Mouse (Mus musculus) hindbrain, embryonic 15.5 days (tissue): ENCODE measurements at regions not wholly inside any gene's neighbourhood (a gene's known extent, or its start where the extent isn't known, plus 50 kb on each side); places are given as distances from the start of the nearest gene placed in this dataset.

ENCODE experiments used
- ATAC-seq: fragments of 200-750 bp; cut with Nextera tagmentation; 2 replicates; pipeline ENCODE4 v1.8.0; 2017; ENCODE audit warnings: low read depth, moderate number of reproducible peaks, moderate TSS enrichment; ENCODE audit not compliant: low FRiP score
- H3K27ac ChIP-seq: fragments of 300-500 bp; sonication (generic); replicated peaks from 2 replicates; pipeline ENCODE4 v1.5.1; 2015; ENCODE audit warnings: mild to moderate bottlenecking, inconsistent platforms
- H3K27me3 ChIP-seq: fragments of 300-500 bp; sonication (generic); 2 replicates; pipeline ENCODE4 v1.6.1; 2015; ENCODE audit warnings: control low read depth, inconsistent platforms
- H3K36me3 ChIP-seq: fragments of 300-500 bp; sonication (generic); 2 replicates; pipeline ENCODE4 v1.6.1; 2015; ENCODE audit warnings: control low read depth, inconsistent platforms
- H3K4me1 ChIP-seq: fragments of 300-500 bp; sonication (generic); replicated peaks from 2 replicates; pipeline ENCODE4 v1.6.1; 2015; ENCODE audit warnings: control low read depth, inconsistent platforms
- H3K4me2 ChIP-seq: fragments of 300-500 bp; sonication (generic); 2 replicates; pipeline ENCODE4 v1.6.1; 2015; ENCODE audit warnings: moderate library complexity, mild to moderate bottlenecking, inconsistent platforms
- H3K4me3 ChIP-seq: fragments of 300-500 bp; sonication (generic); 2 replicates; pipeline ENCODE4 v1.5.1; 2015; ENCODE audit warnings: mild to moderate bottlenecking, inconsistent platforms
- H3K9ac ChIP-seq: fragments of 300-500 bp; sonication (generic); 2 replicates; pipeline ENCODE4 v1.6.1; 2015; ENCODE audit warnings: inconsistent platforms
- H3K9me3 ChIP-seq: fragments of 300-500 bp; sonication (generic); 2 replicates; pipeline ENCODE4 v1.6.1; 2016; ENCODE audit warnings: control low read depth, inconsistent platforms
- WGBS: fragments of 180-500 bp; shearing (Covaris S2); methylation state at CpG from one replicate; pipeline ENCODE4 v1.1.7; 2015; 5-methylcytosine and 5-hydroxymethylcytosine counted together

DNA sequence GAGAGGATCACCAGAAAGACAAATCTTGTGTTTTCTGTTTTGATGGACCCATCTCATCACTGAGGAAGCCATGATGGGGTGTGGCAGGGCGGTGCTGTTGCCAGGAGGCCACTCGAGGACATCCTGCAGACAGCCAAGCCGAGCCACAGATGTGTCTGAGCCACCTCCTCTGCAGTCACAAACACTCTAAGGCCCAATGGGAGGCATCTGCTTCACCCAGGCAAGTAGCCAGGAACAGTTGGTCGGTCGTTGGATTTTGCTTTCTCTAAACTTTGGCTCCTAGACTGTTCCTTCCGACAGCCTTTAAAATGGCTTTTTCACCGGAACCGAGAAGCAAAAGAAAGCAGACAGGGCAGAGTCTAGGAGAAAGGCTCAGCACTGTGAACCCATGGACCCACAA, 90.5 kb downstream of the Gas1 start:
- no peaks in the 10 kb centered on the region for H3K36me3 ChIP-seq
- no peak overlapping the region for H3K4me3 ChIP-seq
- H3K4me1 ChIP-seq = peaks cover 9% of the 10 kb centered on the region
- ATAC-seq = no peak
- H3K27me3 ChIP-seq = no peaks in the 10 kb centered on the region
- WGBS = 69% methylated on average over 8 of the region's 8 CpGs
- H3K9me3 ChIP-seq = no peaks in the 10 kb centered on the region
- H3K9ac ChIP-seq = no peak overlapping the region
- no peak overlapping the region for H3K27ac ChIP-seq
- H3K4me2 ChIP-seq = no peak overlapping the region

DNA sequence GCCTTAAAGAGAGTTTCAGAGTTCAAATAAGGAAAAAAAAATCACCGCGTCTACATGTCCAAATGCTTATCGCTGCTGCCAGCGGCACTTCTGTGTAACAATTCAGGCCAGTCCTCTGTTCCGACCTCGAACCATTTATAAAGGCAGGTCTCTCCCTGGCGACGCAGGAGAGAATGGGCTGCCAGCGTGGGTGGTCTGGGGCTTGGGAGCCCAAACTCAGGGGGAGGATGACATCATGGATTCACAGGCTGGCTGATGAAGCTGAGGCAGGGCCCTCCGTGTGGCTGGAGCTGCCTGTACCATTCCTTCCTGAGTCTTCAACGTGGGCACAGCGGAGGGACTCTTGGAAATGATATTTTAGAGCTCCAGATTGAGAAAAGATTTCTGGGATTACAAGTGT, 92.2 kb downstream of the Gas1 start:
- Histone ChIP-seq H3K27ac (no peak overlapping the region), H3K36me3 (no peaks in the 10 kb centered on the region), H3K9ac (no peak overlapping the region), H3K4me1 (peaks cover 9% of the 10 kb centered on the region), H3K9me3 (no peaks in the 10 kb centered on the region), H3K4me3 (no peak overlapping the region), H3K4me2 (peak overlapping the region; percentile 40), H3K27me3 (no peaks in the 10 kb centered on the region)
- peak; percentile 61; the same call in 1 of the 2 replicates for ATAC-seq
- WGBS = 15% methylated on average over 12 of the region's 12 CpGs

DNA sequence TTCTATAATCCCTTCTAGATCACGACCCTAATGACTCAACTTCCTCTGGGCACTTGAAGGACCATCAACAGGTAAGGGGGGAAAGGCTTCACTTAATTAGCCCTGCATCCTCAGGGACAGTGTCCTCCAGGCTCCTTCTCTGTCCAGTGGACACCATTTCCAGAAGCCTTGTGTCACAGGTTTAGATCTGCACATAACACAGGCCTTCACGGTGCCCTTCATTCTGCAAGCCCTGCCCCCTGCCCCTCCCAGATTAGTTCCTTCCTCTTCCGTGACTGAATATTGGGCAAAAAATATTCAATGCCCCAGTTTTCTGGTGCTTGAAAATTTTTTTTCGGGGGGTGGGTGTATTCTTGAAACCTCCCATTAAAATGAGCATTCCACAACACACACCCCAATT, 92.9 kb downstream of the Gas1 start:
- no peak overlapping the region for H3K27ac ChIP-seq
- H3K4me2 ChIP-seq = no peak overlapping the region
- no peak overlapping the region for H3K9ac ChIP-seq
- H3K4me1 ChIP-seq = peaks cover 9% of the 10 kb centered on the region
- no peaks in the 10 kb centered on the region for H3K27me3 ChIP-seq
- no peaks in the 10 kb centered on the region for H3K9me3 ChIP-seq
- H3K36me3 ChIP-seq = no peaks in the 10 kb centered on the region
- H3K4me3 ChIP-seq = no peak overlapping the region
- no peak for ATAC-seq
- WGBS = 60% methylated on average over 4 of the region's 4 CpGs

DNA sequence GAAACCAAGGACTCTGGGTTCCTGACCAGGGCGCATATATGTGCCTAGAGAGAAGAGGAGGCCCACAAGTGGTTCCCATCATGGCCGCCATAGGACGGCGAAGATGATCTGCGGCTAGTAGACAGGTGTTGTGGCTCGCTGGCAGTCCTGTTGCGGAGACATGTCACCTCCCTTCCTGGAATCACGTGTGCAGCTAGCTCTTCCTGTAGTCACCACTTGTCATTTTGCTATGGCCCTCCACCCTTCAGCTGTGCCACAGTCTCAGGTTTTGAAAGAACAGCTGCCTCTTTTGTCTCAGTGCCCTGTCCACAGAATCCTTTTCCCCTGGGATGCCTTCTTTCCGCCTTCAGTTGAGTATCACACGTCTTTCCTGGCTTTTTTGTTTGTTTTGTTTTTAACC, 97.1 kb downstream of the Gas1 start:
- no peak overlapping the region for H3K27ac ChIP-seq
- no peaks in the 10 kb centered on the region for H3K36me3 ChIP-seq
- no peak overlapping the region for H3K4me2 ChIP-seq
- ATAC-seq = no peak
- WGBS = 80% methylated on average over 10 of the region's 10 CpGs
- peaks cover 7% of the 10 kb centered on the region for H3K4me1 ChIP-seq
- no peak overlapping the region for H3K9ac ChIP-seq
- H3K4me3 ChIP-seq = no peak overlapping the region
- no peaks in the 10 kb centered on the region for H3K27me3 ChIP-seq
- no peaks in the 10 kb centered on the region for H3K9me3 ChIP-seq

DNA sequence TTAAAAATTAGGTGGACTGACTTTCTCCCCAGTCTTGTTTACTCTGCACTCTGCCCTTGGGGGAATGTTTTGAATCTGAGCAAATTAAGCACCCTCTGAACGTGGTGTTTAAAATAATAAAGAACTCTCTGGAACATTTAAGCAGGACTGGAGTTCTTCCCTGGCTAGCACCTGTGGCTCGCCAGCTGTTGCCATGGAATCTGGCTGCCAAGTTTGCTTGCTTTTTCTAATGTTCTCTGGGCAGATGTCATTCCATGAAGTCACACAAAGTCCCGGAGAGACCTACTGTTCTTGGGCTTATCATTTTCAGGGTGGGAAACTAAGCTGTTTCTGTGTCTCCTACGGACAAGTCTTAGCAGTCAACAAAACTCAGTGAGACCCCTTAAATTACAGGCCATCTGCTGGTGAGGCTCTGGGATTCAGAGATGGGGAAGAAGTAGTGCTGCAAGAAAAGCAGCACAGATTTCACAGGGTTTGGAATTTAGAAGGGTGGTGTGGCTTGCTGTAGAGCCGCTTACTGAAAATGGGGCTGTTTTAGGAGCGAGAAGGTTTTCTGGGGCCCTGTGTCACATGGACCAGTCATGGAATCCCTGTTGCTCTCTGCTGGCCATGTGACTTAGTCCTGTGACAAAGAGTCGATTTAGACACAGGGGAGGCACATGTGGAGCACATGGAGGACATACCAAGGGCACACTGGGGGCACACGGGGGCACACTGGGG, 98.7 kb downstream of the Gas1 start:
- Histone ChIP-seq H3K4me2 (no peak overlapping the region), H3K9me3 (no peaks in the 10 kb centered on the region), H3K27ac (no peak overlapping the region), H3K4me1 (no peaks in the 10 kb centered on the region), H3K27me3 (no peaks in the 10 kb centered on the region), H3K9ac (no peak overlapping the region), H3K36me3 (no peaks in the 10 kb centered on the region), H3K4me3 (no peak overlapping the region)
- WGBS = 79% methylated on average over 8 of the region's 8 CpGs
- ATAC-seq = no peak; the same call in 1 of the 2 replicates

DNA sequence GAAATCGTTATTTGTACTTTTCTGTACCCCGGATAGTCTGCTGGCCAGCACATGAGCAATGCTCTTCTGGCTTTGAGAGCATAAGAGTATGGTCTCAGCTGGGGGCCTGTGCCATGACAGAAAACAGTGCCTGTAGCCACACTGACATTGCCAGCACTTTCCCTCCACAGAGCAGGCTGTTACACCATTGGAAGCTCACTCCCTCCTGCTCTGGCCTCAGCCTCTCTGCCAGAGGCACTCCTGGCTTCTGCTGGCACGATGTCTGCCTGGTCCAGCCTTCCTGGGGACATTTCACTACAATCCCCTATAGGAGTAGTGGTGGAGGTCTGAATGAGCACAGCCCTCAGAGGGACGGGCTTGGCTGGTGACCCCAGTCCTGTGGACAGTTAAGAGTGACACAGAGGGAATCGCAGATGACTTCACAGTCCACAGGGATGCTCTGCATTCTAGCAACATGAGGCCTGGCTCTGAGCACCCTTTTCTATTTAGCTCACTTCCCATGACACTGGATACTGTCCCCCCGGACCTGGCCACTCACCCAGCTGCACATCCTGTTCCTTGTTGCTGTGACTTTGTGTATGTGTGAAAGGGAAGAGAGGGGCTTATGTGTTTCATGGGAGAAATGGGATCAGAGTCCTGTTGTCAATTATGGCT, 100.9 kb downstream of the Gas1 start:
- no peak overlapping the region for H3K4me2 ChIP-seq
- no peak overlapping the region for H3K4me3 ChIP-seq
- H3K27ac ChIP-seq = no peak overlapping the region
- no peak overlapping the region for H3K9ac ChIP-seq
- H3K36me3 ChIP-seq = no peaks in the 10 kb centered on the region
- 64% methylated on average over 6 of the region's 6 CpGs for WGBS
- no peaks in the 10 kb centered on the region for H3K9me3 ChIP-seq
- no peaks in the 10 kb centered on the region for H3K27me3 ChIP-seq
- ATAC-seq = peak; percentile 54; the same call in 1 of the 2 replicates
- H3K4me1 ChIP-seq = no peaks in the 10 kb centered on the region

DNA sequence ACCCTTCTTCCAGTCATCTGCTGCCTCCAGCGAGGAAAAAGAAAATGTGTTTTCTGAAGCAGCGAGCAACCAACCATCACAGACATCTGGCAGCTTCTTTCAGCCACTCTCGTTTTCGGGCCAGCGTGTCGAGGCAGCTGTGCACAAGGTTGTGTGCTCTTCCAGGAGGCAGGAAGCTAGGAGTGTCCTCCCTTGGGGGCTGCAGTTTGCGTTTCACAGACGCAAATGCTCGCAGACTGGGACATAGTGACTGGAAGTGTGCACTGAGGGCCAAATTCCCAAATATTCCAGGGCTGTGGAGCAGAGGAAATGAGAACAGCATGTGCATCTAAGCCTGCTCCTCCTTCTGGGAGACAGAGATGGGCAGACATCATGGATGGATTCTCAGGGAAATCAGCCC, 105.6 kb downstream of the Gas1 start:
- WGBS = 53% methylated on average over 9 of the region's 9 CpGs
- H3K9ac ChIP-seq = no peak overlapping the region
- H3K4me1 ChIP-seq = no peaks in the 10 kb centered on the region

DNA sequence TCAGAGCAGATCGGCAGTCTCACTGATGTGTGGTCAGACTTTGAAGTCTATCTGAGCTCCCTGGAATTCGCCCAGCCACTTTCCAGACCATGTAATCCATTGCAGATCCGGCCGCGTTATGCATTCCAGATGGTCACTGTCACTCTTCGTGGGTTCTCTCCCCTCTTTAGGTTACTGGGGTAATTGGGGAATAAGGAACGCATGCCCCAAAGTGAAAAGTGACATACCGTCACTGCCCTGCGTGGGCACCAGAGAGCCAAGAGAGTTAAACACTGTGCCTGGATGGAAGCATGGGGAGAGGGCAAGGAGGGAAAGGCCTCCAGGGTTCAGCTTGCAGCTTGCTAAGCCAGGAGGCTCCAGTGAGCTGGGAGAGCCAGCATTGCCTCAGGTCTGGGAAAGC, 108.0 kb downstream of the Gas1 start:
- WGBS = 56% methylated on average over 9 of the region's 9 CpGs

More for the DNA sequence above, 105.6 kb downstream of the Gas1 start:
- Histone ChIP-seq H3K4me3 (no peak overlapping the region), H3K27ac (0 out of 2 replicates have a peak overlapping the region, but pooled peaks have one; percentile 30), H3K27me3 (no peaks in the 10 kb centered on the region), H3K4me2 (0 out of 2 replicates have a peak overlapping the region, but pooled peaks have one; percentile 9), H3K9me3 (no peaks in the 10 kb centered on the region), H3K36me3 (no peaks in the 10 kb centered on the region)
- ATAC-seq = no peak

DNA sequence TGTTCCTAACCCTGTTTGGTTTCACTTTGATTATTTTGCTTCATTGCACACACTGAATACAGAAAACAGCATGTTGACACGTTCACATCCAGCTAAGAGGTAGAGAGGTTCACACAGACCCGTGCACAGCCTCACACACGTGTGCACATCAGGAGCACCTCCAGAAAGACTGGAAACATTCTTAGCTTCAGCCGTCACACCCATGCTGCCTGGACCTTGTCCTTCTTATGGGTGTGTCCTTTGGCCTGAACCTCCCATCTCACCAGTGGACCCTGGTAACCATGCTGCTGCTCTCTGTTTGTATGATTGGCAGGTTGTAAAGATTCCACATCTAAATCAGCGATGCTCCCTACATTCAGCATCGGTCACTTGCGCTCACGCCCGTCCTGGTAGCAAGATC, 109.8 kb downstream of the Gas1 start:
- Histone ChIP-seq H3K36me3 (no peaks in the 10 kb centered on the region), H3K9me3 (no peaks in the 10 kb centered on the region), H3K9ac (no peak overlapping the region), H3K4me1 (no peaks in the 10 kb centered on the region), H3K27me3 (no peaks in the 10 kb centered on the region), H3K27ac (no peak overlapping the region), H3K4me3 (no peak overlapping the region), H3K4me2 (no peak overlapping the region)
- 71% methylated on average over 9 of the region's 9 CpGs for WGBS
- ATAC-seq = no peak

More for the DNA sequence above, 108.0 kb downstream of the Gas1 start:
- Histone ChIP-seq H3K27ac (no peak overlapping the region), H3K27me3 (no peaks in the 10 kb centered on the region), H3K4me1 (no peaks in the 10 kb centered on the region), H3K36me3 (no peaks in the 10 kb centered on the region), H3K9me3 (no peaks in the 10 kb centered on the region), H3K4me2 (no peak overlapping the region), H3K4me3 (no peak overlapping the region), H3K9ac (no peak overlapping the region)
- ATAC-seq = no peak

DNA sequence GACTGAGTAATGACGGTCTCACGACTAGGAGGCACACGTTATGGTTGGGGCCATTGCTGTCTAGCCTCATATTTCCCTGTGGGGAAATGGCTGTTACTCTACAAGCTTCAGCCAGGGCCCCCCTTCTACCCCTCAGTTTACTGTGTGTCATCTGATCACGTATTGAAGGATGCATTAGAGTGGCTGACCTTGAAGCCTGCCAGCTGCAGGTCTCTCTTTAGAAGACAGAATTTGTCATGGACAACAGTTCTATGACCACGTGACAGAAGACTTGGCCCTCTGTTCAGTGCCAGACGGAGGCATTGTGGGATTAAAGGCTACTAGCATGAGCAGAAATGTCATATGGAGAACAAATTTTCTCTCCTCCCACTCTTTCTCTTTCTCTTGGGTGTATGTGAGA, 115.6 kb downstream of the Gas1 start:
- peaks cover 9% of the 10 kb centered on the region; the same call in 1 of the 2 replicates for H3K4me1 ChIP-seq
- H3K4me2 ChIP-seq = no peak overlapping the region
- 75% methylated on average over 6 of the region's 6 CpGs for WGBS
- no peak overlapping the region for H3K4me3 ChIP-seq
- no peak overlapping the region for H3K9ac ChIP-seq
- no peaks in the 10 kb centered on the region for H3K27me3 ChIP-seq
- no peaks in the 10 kb centered on the region for H3K36me3 ChIP-seq
- H3K9me3 ChIP-seq = no peaks in the 10 kb centered on the region
- H3K27ac ChIP-seq = no peak overlapping the region
- no peak for ATAC-seq

DNA sequence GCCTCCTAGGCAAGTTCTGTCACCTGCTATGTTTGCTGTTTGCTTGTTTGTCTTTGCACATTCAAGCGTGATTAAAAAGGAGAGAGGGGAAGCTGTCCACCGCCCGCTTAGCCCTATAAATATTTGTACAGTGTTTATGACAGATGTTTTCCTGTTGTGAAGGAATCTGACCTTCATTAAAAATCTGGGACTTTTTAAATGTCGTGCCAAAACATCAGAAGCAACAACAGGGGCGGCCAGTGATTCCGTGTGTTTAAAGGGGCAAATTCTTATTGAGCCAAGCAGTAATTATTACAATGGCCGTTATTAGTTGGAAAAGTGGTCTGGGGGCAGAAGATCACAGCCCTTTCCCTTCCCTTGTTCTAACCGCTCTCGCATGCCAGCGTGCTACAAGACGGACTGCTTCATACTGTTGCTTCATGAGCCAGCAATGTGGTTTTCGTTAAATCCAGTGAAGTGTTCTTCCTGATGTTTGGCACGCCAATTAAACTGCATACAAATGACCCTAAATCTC, 119.3 kb downstream of the Gas1 start:
- Histone ChIP-seq H3K27me3 (no peaks in the 10 kb centered on the region), H3K9ac (no peak overlapping the region), H3K4me1 (peaks cover 9% of the 10 kb centered on the region; the same call in 1 of the 2 replicates), H3K9me3 (no peaks in the 10 kb centered on the region), H3K27ac (no peak overlapping the region), H3K36me3 (no peaks in the 10 kb centered on the region), H3K4me2 (no peak overlapping the region), H3K4me3 (no peak overlapping the region)
- no peak for ATAC-seq
- 31% methylated on average over 13 of the region's 13 CpGs for WGBS

DNA sequence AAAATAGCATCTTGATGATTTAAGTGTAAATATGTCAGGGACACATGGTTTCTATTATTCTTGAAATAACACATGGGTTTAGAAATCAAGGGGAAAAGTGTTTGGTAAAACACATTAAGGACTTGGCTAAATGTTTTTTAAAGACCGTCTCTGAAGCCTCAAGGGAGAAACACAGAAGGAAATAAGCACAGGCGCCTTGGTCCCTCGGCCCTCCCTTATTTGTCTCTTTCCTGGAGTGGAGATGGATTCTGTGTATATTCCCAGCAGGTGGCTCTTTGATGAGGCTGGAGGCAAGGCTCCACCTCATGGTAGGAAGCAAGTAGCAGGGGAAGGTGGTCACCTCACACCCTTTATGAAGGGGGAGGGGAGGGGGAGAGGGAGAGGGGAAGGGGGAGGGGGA, 122.6 kb downstream of the Gas1 start:
- Histone ChIP-seq H3K27me3 (no peaks in the 10 kb centered on the region), H3K9me3 (no peaks in the 10 kb centered on the region), H3K27ac (no peak overlapping the region), H3K4me1 (peaks cover 15% of the 10 kb centered on the region; the same call in 1 of the 2 replicates), H3K36me3 (no peaks in the 10 kb centered on the region), H3K4me3 (no peak overlapping the region), H3K4me2 (no peak overlapping the region), H3K9ac (no peak overlapping the region)
- 44% methylated on average over 3 of the region's 3 CpGs for WGBS
- no peak for ATAC-seq
